Mouse (Mus musculus) kidney, embryonic 15.5 days (tissue): ENCODE data around the gene Olfm1. TPM values are rescaled to one million over a fixed set of nuclear protein-coding genes. Genes with fewer than 3 reads are reported as not detected.
A peak's percentile ranks its signal among the peaks of the same experiment; 100 is the strongest.

Experiments used
- ATAC-seq: fragments of 200-750 bp; cut with Nextera tagmentation; replicated peaks from 2 replicates; pipeline ENCODE4 v1.8.0; 2017; ENCODE audit warnings: moderate TSS enrichment; ENCODE audit not compliant: low FRiP score
- H3K27ac ChIP-seq: fragments of 300-500 bp; sonication (generic); 2 replicates; pipeline ENCODE4 v1.5.1; 2015; ENCODE audit warnings: mild to moderate bottlenecking, inconsistent platforms
- H3K27me3 ChIP-seq: fragments of 300-500 bp; sonication (generic); 2 replicates; pipeline ENCODE4 v1.6.1; 2015; ENCODE audit warnings: inconsistent platforms
- H3K36me3 ChIP-seq: fragments of 300-500 bp; sonication (generic); 2 replicates; pipeline ENCODE4 v1.6.1; 2015; ENCODE audit warnings: inconsistent platforms
- H3K4me1 ChIP-seq: fragments of 300-500 bp; sonication (generic); 2 replicates; pipeline ENCODE4 v1.6.1; 2015; ENCODE audit warnings: inconsistent platforms
- H3K4me2 ChIP-seq: fragments of 300-500 bp; sonication (generic); 2 replicates; pipeline ENCODE4 v1.6.1; 2015; ENCODE audit warnings: moderate library complexity, mild to moderate bottlenecking, inconsistent platforms
- H3K4me3 ChIP-seq: fragments of 300-500 bp; sonication (generic); replicated peaks from 2 replicates; pipeline ENCODE4 v1.5.1; 2015; ENCODE audit warnings: mild to moderate bottlenecking, inconsistent platforms
- H3K9ac ChIP-seq: fragments of 300-500 bp; sonication (generic); 2 replicates; pipeline ENCODE4 v1.6.1; 2015; ENCODE audit warnings: mild to moderate bottlenecking, inconsistent platforms
- H3K9me3 ChIP-seq: fragments of 300-500 bp; sonication (generic); replicated peaks from 2 replicates; pipeline ENCODE4 v1.6.1; 2016; ENCODE audit warnings: inconsistent platforms
- WGBS: fragments of 180-500 bp; shearing (Covaris S2); methylation state at CpG from one replicate; pipeline ENCODE4 v1.1.7; 2015; ENCODE audit warnings: mixed read lengths; 5-methylcytosine and 5-hydroxymethylcytosine counted together
- polyA plus RNA-seq: library from polyadenylated mRNA; unstranded; fragments of >200 nt; fragmentation: Nextera tagmentation; extraction: Ambion mirVana; gene quantifications from 2 replicates; pipeline ENCODE4 v1.2.1, GENCODE M21; 2015

The Olfm1 gene
- polyA plus RNA-seq, 1 experiment from 2014 or later, result 16.9 TPM

- H3K9me3 ChIP-seq, result no peaks in the 10 kb centered on the region
- H3K36me3 ChIP-seq, result no peaks in the 10 kb centered on the region
- H3K27ac ChIP-seq, result no peak overlapping the region
- H3K4me1 ChIP-seq, result peaks cover 4% of the 10 kb centered on the region; the same call in 1 of the 2 replicates
- H3K9ac ChIP-seq, result no peak overlapping the region
- no peak overlapping the region for H3K4me2 ChIP-seq
- no peak for ATAC-seq
- H3K27me3 ChIP-seq, result no peaks in the 10 kb centered on the region
- no peak overlapping the region for H3K4me3 ChIP-seq
- WGBS, result 61% methylated on average over 11 of the region's 11 CpGs
These were observed 19.3 kb upstream of the Olfm1 start for GRCm38 (mm10) chr2:28173225-28174141.

- no peaks in the 10 kb centered on the region for H3K27me3 ChIP-seq
- ATAC-seq, result no peak
- no peak overlapping the region for H3K27ac ChIP-seq
- H3K36me3 ChIP-seq, result no peaks in the 10 kb centered on the region
- H3K4me3 ChIP-seq, result no peak overlapping the region
- no peak overlapping the region for H3K4me2 ChIP-seq
- H3K9me3 ChIP-seq, result no peaks in the 10 kb centered on the region
- no peak overlapping the region for H3K9ac ChIP-seq
- H3K4me1 ChIP-seq, result peaks cover 4% of the 10 kb centered on the region; the same call in 1 of the 2 replicates
- 76% methylated on average over 3 of the region's 3 CpGs for WGBS
These were observed 18.4 kb upstream of the Olfm1 start for GRCm38 (mm10) chr2:28174441-28174840.

- H3K9ac ChIP-seq, result no peak overlapping the region
- no peak for ATAC-seq
- H3K27me3 ChIP-seq, result no peaks in the 10 kb centered on the region
- no peak overlapping the region for H3K27ac ChIP-seq
- no peaks in the 10 kb centered on the region for H3K9me3 ChIP-seq
- no peaks in the 10 kb centered on the region for H3K36me3 ChIP-seq
- whole genome bisulfite sequencing, result 78% methylated on average over 6 of the region's 6 CpGs
- no peak overlapping the region for H3K4me3 ChIP-seq
- no peak overlapping the region for H3K4me2 ChIP-seq
- H3K4me1 ChIP-seq, result peaks cover 7% of the 10 kb centered on the region; the same call in 1 of the 2 replicates
These were observed 14.2 kb upstream of the Olfm1 start for GRCm38 (mm10) chr2:28178600-28178999.

- Histone ChIP-seq H3K9me3 (no peaks in the 10 kb centered on the region), H3K4me2 (no peak overlapping the region), H3K27me3 (no peaks in the 10 kb centered on the region), H3K4me1 (0 out of 2 replicates have a peak, but pooled peaks cover 5% of the 10 kb centered on the region), H3K9ac (no peak overlapping the region), H3K27ac (no peak overlapping the region), H3K36me3 (no peaks in the 10 kb centered on the region), H3K4me3 (no peak overlapping the region)
- WGBS, result 66% methylated on average over 3 of the region's 3 CpGs
- ATAC-seq, result no peak
These were observed 12.7 kb upstream of the Olfm1 start for GRCm38 (mm10) chr2:28180053-28180452.

- 32% methylated on average over 8 of the region's 8 CpGs for WGBS
- H3K27ac ChIP-seq, result no peak overlapping the region
- no peaks in the 10 kb centered on the region for H3K36me3 ChIP-seq
- no peak for ATAC-seq
- no peaks in the 10 kb centered on the region for H3K9me3 ChIP-seq
- H3K27me3 ChIP-seq, result peaks cover 21% of the 10 kb centered on the region
- H3K4me2 ChIP-seq, result no peak overlapping the region
- H3K4me3 ChIP-seq, result no peak overlapping the region
- H3K4me1 ChIP-seq, result peaks cover 14% of the 10 kb centered on the region
- no peak overlapping the region for H3K9ac ChIP-seq
These were observed 4.3 kb upstream of the Olfm1 start for GRCm38 (mm10) chr2:28188398-28188944.

GRCm38 (mm10) chr2:28193690-28194087 is 897 bp downstream of the Olfm1 start:
- peak overlapping the region; percentile 60 for H3K4me3 ChIP-seq
- no peaks in the 10 kb centered on the region for H3K9me3 ChIP-seq
- peaks cover 17% of the 10 kb centered on the region for H3K4me1 ChIP-seq
- H3K27me3 ChIP-seq, result peaks cover 36% of the 10 kb centered on the region
- ATAC-seq, result no peak
- H3K36me3 ChIP-seq, result no peaks in the 10 kb centered on the region
- peak overlapping the region; percentile 94 for H3K4me2 ChIP-seq
- H3K9ac ChIP-seq, result peak overlapping the region; percentile 50; the same call in 1 of the 2 replicates
- no peak overlapping the region for H3K27ac ChIP-seq
- WGBS, result 33% methylated on average over 12 of the region's 12 CpGs

GRCm38 (mm10) chr2:28194962-28195617 is 2.3 kb downstream of the Olfm1 start:
- H3K9ac ChIP-seq, result no peak overlapping the region
- H3K9me3 ChIP-seq, result no peaks in the 10 kb centered on the region
- H3K4me1 ChIP-seq, result peaks cover 17% of the 10 kb centered on the region
- 40% methylated on average over 6 of the region's 6 CpGs for WGBS
- H3K27ac ChIP-seq, result no peak overlapping the region
- H3K27me3 ChIP-seq, result peaks cover 37% of the 10 kb centered on the region
- no peak overlapping the region for H3K4me3 ChIP-seq
- H3K36me3 ChIP-seq, result no peaks in the 10 kb centered on the region
- no peak overlapping the region for H3K4me2 ChIP-seq
- no peak for ATAC-seq

- H3K4me1 ChIP-seq, result peaks cover 17% of the 10 kb centered on the region
- H3K9me3 ChIP-seq, result no peaks in the 10 kb centered on the region
- no peak overlapping the region for H3K4me3 ChIP-seq
- peaks cover 37% of the 10 kb centered on the region for H3K27me3 ChIP-seq
- no peak overlapping the region for H3K9ac ChIP-seq
- 84% methylated on average over 8 of the region's 8 CpGs for WGBS
- ATAC-seq, result no peak
- no peak overlapping the region for H3K27ac ChIP-seq
- no peaks in the 10 kb centered on the region for H3K36me3 ChIP-seq
- no peak overlapping the region for H3K4me2 ChIP-seq
These were observed 2.9 kb downstream of the Olfm1 start for GRCm38 (mm10) chr2:28195726-28196125.

- Histone ChIP-seq H3K27me3 (peaks cover 22% of the 10 kb centered on the region), H3K4me2 (no peak overlapping the region), H3K27ac (no peak overlapping the region), H3K4me3 (no peak overlapping the region), H3K9ac (no peak overlapping the region), H3K9me3 (no peaks in the 10 kb centered on the region), H3K36me3 (no peaks in the 10 kb centered on the region), H3K4me1 (peaks cover 19% of the 10 kb centered on the region)
- ATAC-seq, result no peak
- 77% methylated on average over 3 of the region's 3 CpGs for WGBS
These were observed 8.6 kb downstream of the Olfm1 start for GRCm38 (mm10) chr2:28201441-28201841.

GRCm38 (mm10) chr2:28204167-28204566 is 11.4 kb downstream of the Olfm1 start:
- no peaks in the 10 kb centered on the region for H3K9me3 ChIP-seq
- 0 out of 2 replicates have a peak, but pooled peaks have one; percentile 30 for ATAC-seq
- H3K27me3 ChIP-seq, result peaks cover 28% of the 10 kb centered on the region
- 0 out of 2 replicates have a peak overlapping the region, but pooled peaks have one; percentile 7 for H3K4me2 ChIP-seq
- H3K9ac ChIP-seq, result no peak overlapping the region
- no peak overlapping the region for H3K27ac ChIP-seq
- H3K36me3 ChIP-seq, result no peaks in the 10 kb centered on the region
- H3K4me1 ChIP-seq, result peaks cover 22% of the 10 kb centered on the region
- 7% methylated on average over 9 of the region's 9 CpGs for WGBS
- H3K4me3 ChIP-seq, result no peak overlapping the region

- no peak overlapping the region for H3K27ac ChIP-seq
These were observed 12.1 kb downstream of the Olfm1 start for GRCm38 (mm10) chr2:28204677-28205466.

More at GRCm38 (mm10) chr2:28204677-28205466, 12.1 kb downstream of the Olfm1 start:
- Histone ChIP-seq H3K9ac (no peak overlapping the region), H3K4me3 (peak overlapping the region; percentile 51), H3K36me3 (no peaks in the 10 kb centered on the region), H3K27me3 (peaks cover 25% of the 10 kb centered on the region), H3K4me2 (peak overlapping the region; percentile 94), H3K9me3 (no peaks in the 10 kb centered on the region), H3K4me1 (peaks cover 22% of the 10 kb centered on the region)
- no peak for ATAC-seq
- 17% methylated on average over 19 of the region's 19 CpGs for WGBS
